Mouse (Mus musculus) urinary bladder, postnatal 4 days (tissue): ENCODE data around the gene Kcnk10.
A peak's percentile ranks its signal among the peaks of the same experiment; 100 is the strongest.

Experiments used
- DNase-seq, 2 experiments: peaks; one replicate each; pipeline ENCODE4 v3.0.0; 2021 to 2022; ENCODE audit warnings: low spot score in 2 of 2

Gene Kcnk10

DNA sequence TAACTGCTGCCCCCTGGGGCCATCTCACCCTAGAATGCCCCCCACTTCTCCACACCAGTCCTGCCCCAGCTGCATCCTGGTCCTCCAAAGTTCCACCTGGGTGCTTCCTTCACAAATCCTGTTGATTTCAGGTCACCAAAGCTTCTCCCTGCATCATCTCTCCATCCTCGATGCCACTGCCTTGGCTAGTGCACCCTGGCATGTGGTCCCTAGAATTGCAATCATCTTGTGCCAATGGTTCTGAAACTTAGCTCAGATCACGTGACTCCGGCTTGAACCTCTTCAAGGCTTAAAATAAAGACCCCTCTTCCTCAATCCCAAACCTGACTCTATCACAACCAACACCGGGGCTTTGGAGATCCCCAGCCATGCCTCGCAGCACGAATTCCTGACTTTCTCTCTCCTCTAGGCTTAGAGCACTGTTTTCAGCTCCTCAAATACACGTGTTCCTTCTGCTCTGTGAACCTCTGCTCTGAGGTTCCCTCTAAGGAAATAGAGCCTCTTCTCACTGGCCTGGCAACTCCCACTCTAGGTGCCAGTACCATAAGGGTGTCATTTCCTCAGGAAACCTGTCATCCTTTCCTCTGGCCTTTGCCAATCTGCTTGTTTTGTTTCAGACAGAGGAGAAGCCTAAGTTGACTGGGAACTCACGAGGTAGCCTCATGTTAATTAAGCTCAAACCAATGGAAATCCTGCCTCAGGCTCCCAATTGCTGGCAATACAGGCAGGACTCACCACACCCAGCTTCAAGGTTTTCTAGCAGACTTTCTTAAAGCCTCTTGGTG is 6.0 kb downstream of the Kcnk10 start:
- DNase-seq: no peak

GRCm38 (mm10) chr12:98569380-98569779 is 8.7 kb downstream of the Kcnk10 start:
- no peak for DNase-seq

GRCm38 (mm10) chr12:98567877-98568276 is 10.2 kb downstream of the Kcnk10 start:
- DNase-seq: no peak

DNA sequence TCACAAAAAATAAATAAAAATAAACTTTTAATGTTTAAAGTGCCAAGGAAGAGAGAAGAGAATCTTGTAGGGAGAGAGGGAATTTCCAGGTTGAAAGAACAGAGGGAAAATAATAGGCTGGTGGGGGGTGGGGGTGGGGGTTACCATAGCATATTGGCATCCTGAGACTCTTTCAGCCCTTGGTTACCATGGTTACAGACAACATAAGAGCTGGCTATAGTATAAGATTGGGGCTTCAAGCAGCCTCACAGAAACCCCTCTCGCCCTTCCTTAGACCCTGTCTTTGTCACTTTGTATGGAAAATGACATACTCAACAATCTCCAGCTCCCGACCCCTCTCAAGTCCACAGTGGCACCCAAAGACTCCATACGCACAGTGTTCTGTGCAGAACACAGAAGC is 13.7 kb downstream of the Kcnk10 start:
- DNase-seq: no peak

- no peak for DNase-seq
These were observed 14.8 kb downstream of the Kcnk10 start for GRCm38 (mm10) chr12:98563261-98563660.

DNA sequence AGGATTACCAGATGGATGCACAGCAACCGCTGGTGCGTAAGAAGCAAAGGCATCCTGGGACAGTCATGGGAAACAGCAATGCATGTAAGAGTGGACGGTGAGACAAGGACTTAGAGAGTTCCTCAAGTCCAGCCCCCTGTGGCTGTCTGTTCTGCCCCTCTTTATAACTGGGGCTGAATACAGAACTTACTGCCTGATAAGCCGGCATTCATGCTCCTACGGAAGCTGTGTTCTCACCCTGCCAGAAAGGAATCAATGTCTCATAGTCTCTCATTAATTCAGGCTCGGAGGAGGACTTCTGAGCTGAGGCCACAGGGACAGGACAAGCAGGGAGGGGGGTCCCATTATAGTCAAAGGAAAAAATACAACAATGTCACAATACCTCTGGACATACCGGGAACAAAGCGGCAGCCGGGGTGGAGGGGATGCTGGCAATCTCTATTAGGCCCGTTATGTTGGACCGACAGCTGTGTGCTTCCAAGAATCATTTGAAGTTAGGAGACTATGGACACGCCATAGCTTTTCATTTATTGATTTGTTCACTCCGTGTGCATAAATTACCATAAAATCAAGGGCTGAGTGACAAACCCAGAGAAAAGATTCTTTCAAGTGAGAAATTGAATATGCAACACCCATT is 15.7 kb downstream of the Kcnk10 start:
- no peak for DNase-seq

DNA sequence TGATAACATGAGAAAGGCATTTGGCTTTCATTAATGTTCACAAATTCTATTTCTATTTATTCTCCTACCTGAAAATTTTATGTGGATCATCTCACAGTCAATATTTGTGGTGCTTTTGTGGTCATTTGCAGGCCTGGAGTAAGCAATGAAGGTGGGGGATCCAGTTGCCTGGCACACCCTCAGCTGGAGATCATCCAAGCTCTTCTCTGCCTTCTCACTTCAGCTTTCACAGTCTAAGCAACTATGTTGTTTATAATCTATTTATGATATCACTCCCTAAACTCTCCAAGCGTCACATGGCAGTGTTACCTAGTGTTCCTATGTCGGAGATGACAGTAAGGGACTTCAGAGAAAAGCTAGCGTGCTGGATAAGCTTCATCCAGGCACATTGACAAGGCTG is 18.1 kb downstream of the Kcnk10 start:
- DNase-seq: peak in 1 of 2 experiments; percentile 19

DNA sequence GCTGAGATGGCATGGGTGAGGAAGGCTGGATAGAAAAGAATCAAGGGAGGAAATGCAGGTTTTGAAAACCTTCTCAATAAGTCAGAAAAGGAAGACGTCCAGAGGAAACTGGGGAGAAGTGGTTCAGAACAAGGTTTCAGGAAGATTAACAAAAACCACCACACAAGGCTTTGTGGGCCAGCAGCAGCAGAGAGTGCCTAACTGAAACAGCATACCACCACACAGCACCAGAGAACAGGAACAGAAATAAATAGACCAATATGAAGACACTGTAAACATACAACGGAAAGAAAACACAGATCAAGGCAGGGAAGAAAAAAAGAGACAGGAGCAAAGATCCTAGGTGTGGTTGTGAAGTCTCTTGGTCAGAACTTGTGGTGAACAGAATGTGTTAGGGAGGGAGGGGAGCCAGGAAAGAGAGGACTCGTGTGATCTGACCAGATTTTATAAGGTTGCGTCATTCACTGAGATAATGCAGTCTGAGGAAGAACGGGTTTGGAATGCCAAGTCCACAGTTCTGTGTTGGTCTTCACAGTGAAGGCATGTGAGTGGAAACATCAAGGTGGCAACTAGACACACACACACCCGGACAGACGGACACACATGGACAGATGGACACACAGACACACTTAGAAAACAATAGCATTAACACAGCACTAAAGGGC is 21.0 kb downstream of the Kcnk10 start:
- peak in 1 of 2 experiments; percentile 23 for DNase-seq

- DNase-seq: no peak
These were observed 28.1 kb downstream of the Kcnk10 start for GRCm38 (mm10) chr12:98549981-98550380.

DNA sequence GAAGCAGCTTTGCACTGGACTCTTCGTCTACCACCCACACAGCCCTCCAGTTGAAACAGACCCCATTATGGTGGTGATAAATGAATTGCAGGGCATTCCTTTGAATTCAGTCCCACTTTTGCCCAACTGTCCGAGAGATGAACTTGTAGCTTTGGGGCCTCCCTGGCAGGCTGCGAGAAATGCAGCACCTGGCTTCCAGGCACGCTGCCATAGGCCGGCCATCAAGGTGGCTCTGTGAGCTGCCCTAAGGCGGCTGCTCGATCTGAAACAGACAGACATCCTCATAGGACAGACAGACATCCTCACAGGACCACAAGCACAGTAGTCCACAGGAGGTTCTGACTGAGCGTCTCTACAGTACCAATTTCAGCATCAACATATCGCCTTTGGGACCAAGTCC is 30.0 kb downstream of the Kcnk10 start:
- no peak for DNase-seq

DNA sequence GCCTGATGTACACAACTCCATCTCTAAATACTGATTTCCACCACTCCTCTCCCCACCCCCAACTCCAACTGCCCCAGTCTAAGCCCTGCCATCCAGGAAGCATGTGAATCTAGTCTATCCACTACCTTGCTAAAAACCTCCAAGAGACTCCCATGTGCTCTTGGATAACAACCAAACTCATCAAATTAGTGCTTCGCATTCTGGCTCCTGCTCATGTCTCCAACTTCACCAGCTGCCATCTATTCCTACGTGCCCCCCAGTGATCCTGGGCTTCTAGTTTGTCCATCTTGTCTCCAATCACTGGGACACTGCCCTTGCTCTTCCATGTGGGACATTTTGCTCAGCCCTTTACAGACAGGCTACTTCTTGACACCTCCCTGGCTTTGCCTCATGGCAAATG is 32.2 kb downstream of the Kcnk10 start:
- DNase-seq: no peak

- no peak for DNase-seq
These were observed 32.9 kb downstream of the Kcnk10 start for GRCm38 (mm10) chr12:98545251-98545560.

DNA sequence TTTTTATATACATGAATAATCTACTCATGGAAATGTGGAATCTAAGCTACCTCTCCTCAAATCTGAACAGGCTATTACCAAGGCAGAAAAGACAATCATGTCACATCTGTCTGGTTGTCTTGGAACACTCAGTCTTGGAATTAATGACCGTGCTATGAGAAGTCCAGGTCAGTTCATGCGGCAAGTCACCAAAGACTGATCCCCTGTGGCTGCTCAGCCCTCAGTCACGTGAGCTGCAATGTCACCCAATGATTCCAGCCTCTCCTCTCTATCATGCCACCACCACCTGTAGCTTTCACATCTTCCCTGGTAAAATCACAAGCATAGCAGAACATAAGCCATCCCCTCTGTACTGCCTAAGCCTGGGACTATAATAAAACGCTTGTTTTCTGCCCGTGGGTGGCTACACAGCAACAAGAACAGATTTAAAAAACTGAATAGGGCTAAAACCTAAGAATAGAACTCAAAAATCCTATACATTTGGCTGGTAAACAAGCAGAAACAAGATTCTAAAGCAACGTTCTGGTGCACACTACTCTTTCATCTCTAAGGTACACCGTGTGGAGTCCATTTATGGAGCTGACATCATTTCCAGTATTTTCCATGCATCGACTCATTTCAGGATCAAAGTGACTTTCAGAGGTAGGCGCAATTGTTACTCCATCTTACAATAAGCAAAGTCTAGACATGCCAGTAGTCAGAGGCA is 33.4 kb downstream of the Kcnk10 start:
- no peak for DNase-seq

DNA sequence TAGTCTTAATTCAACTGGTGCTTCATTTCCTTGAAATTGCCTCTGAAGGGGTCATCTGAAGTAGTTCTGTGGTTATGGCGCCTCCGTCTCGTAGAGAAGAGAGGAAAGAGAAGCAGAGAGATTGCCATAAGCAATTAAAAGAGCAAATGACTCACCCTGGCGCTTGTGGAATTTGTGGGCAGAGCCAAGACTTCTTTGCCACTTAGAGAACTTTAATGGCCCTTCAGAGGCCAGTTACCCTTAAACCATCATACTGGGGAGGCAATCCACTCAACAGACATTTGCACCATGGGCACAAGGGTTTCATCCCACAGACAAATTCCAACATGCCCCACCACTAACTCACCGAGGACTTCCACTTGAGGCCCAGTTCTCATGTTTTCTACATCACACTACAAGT is 41.4 kb downstream of the Kcnk10 start:
- DNase-seq: peak in 1 of 2 experiments; percentile 23

DNA sequence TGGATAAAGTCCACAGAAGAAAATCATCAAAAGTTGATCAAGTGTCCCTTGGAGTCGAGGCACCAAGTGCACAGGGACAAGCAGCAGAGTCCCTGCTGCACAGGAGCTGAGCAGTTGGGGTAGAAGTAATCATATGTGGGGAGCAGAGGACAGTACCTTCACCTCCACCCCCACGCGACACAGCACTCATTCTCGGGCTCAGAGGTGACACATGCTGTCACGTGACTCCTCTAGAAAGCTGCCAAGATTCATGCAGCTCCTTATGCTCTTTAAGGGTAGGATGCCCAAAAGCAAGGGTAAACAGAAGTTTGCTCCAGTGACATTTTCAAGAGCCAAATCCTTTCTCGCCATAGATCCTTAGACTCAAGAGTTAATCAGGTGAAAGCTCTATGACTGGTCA is 42.1 kb downstream of the Kcnk10 start:
- DNase-seq: peak in 1 of 2 experiments; percentile 14

DNA sequence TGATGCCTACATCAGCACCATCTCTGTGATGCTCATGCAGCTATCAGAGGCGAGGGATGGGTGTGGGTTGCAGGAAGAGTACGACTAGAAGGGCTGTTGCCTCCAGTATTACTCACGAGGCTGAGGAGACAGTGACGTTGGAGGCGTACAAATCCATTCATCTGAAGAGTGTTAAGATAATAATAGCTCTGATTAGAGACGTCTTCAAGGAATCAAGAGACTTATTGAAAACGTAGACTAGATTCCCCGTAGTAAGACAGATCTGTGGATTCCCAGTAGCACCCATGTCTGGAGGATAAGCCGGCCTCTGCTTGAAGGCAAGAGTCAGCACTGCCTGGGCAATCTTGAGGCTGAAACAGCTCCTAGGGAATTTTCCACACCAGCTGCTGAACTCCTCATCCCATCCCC is 42.6 kb downstream of the Kcnk10 start:
- DNase-seq: no peak

- DNase-seq: no peak
These were observed 49.5 kb downstream of the Kcnk10 start for GRCm38 (mm10) chr12:98528635-98529034.

- DNase-seq: no peak
These were observed 52.7 kb downstream of the Kcnk10 start for GRCm38 (mm10) chr12:98525361-98525760.

DNA sequence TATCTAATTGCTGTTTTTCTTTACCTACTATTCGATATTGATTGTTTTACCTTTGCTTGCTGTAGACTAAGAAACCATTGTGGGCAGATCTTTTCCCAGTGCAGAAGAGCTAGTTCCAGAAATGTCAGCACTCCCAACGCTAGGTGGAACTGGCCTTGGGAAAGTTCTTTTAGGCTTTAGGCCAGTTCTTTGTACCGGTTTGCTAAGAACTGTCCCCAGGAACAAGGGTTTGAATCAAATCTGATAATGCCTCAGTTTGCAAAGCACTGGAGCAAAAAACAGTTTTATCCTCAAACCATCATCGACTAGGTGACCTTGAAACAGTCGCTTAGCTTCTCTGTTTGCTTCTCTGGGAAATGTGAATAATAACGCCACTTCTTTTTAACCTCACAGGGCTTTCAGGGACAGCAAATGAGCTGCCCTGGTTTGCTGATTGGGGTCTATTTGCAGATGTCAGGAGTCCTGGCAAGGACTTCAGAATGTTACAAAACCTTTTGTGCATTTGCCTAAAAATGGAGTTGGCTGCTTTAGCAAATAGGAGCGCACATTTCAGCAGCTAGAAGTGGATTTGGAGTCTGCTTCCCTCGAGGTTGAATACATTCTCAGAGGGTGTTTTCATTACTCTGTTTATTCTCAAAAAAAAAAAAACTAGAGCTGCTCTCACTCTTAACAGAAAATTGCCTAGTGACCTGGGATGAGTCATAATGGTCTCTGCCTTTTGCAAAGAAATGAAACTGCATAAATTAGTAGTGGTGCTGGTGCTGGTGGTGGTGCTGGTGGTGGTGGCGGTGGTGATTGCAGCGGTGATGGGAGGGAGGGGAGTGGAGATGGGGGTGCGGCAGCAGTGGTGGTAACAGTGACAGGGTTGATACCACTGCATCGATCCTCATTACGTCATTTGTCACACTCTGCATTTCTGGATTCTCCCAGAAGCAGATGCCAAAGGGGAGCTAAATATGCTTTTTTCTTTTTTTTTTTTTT is 53.5 kb downstream of the Kcnk10 start:
- peak in 1 of 2 experiments; percentile 1 for DNase-seq

- DNase-seq: no peak
These were observed 56.8 kb downstream of the Kcnk10 start for GRCm38 (mm10) chr12:98521311-98521710.

- no peak for DNase-seq
These were observed 57.6 kb downstream of the Kcnk10 start for GRCm38 (mm10) chr12:98520568-98520931.
